Mouse (Mus musculus) CH12.LX (cell line): ENCODE data around the gene Pms2. TPM values are rescaled to one million over a fixed set of nuclear protein-coding genes. Genes with fewer than 3 reads are reported as not detected.

Source experiments
- DNase-seq: peaks from one replicate; pipeline ENCODE4 v3.0.0-alpha.2; 2013; ENCODE audit errors: extremely low read depth
- H3K27ac ChIP-seq: 2 replicates; pipeline ENCODE4 v1.5.1; 2012; ENCODE audit warnings: low read depth, mild to moderate bottlenecking, control low read depth, moderate library complexity; ENCODE audit not compliant: insufficient read depth
- H3K27me3 ChIP-seq: replicated peaks from 2 replicates; pipeline ENCODE3; 2012; ENCODE audit warnings: inconsistent platforms
- H3K36me3 ChIP-seq, 2 experiments: replicated peaks in 1 of 2; 2 replicates each; pipeline versions ENCODE3 to v1.6.1; 2012; ENCODE audit warnings: inconsistent platforms in 1 of 2, low read length in 1 of 2, mild to moderate bottlenecking in 1 of 2, mixed read lengths in 1 of 2, moderate library complexity in 1 of 2; ENCODE audit not compliant: control insufficient read depth in 1 of 2, insufficient read depth in 1 of 2
- H3K4me1 ChIP-seq, 2 experiments: 2 replicates each; pipeline ENCODE4 v1.6.1; 2012; ENCODE audit warnings: inconsistent platforms in 1 of 2, moderate library complexity in 1 of 2; ENCODE audit not compliant: insufficient read depth in 2 of 2, control insufficient read depth in 1 of 2
- H3K4me2 ChIP-seq: 2 replicates; pipeline ENCODE4 v1.6.1; 2012; ENCODE audit warnings: low read depth, mild to moderate bottlenecking, control low read depth; ENCODE audit not compliant: poor library complexity, insufficient read depth, severe bottlenecking
- H3K4me3 ChIP-seq, 3 experiments: fragments of 150-350 bp in 1 of 3; sonication (generic) in 1 of 3; replicated peaks in 1 of 3; 2 replicates each; pipeline versions ENCODE3 to v1.5.1; 2011 to 2012; ENCODE audit warnings: low read depth in 2 of 3, low read length in 2 of 3, mild to moderate bottlenecking in 2 of 3, moderate library complexity in 2 of 3, control low read depth in 1 of 3, improper control_type of control experiment in 1 of 3, inconsistent platforms in 1 of 3, mixed read lengths in 1 of 3; ENCODE audit not compliant: poor library complexity in 1 of 3
- H3K79me2 ChIP-seq: replicated peaks from 2 replicates; pipeline ENCODE4 v1.6.1; 2012; ENCODE audit warnings: mild to moderate bottlenecking, moderate library complexity; ENCODE audit not compliant: control insufficient read depth, poor library complexity, insufficient read depth, severe bottlenecking; ENCODE audit errors: extremely low read depth
- H3K9ac ChIP-seq: 2 replicates; pipeline ENCODE4 v1.6.1; 2012; ENCODE audit warnings: low read depth, mild to moderate bottlenecking, control low read depth, moderate library complexity; ENCODE audit not compliant: insufficient read depth
- H3K9me3 ChIP-seq: replicated peaks from 2 replicates; pipeline ENCODE3; 2012; ENCODE audit warnings: low read length, inconsistent platforms, mixed read lengths
- CHD2 ChIP-seq: IDR thresholded peaks from 2 replicates; pipeline ENCODE4 v1.6.1; 2011; ENCODE audit warnings: low read length, improper control_type of control experiment
- CTCF ChIP-seq, 2 experiments: IDR thresholded peaks in 1 of 2; conservative IDR thresholded peaks in 1 of 2; 2 replicates each; pipeline ENCODE4 v1.5.1; 2011 to 2012; ENCODE audit warnings: low read depth in 2 of 2, low read length in 2 of 2, improper control_type of control experiment in 1 of 2, inconsistent platforms in 1 of 2, mild to moderate bottlenecking in 1 of 2, moderate library complexity in 1 of 2
- ELF1 ChIP-seq: IDR thresholded peaks from 2 replicates; pipeline ENCODE4 v1.6.1; 2014; ENCODE audit warnings: low read depth, mild to moderate bottlenecking, inconsistent platforms, low read length, improper control_type of control experiment
- ETS1 ChIP-seq: conservative IDR thresholded peaks from 2 replicates; pipeline ENCODE4 v1.6.1; 2012; ENCODE audit warnings: low read depth, mild to moderate bottlenecking, inconsistent platforms, low read length, improper control_type of control experiment, moderate library complexity
- JUN ChIP-seq: IDR thresholded peaks from 2 replicates; pipeline ENCODE4 v1.6.1; 2011; ENCODE audit warnings: low read depth, mild to moderate bottlenecking, low read length, improper control_type of control experiment, moderate library complexity; ENCODE audit not compliant: insufficient read depth
- JUND ChIP-seq: conservative IDR thresholded peaks from 2 replicates; pipeline ENCODE4 v1.6.1; 2011; ENCODE audit warnings: low read depth, low read length, improper control_type of control experiment
- MAFK ChIP-seq: IDR thresholded peaks from 2 replicates; pipeline ENCODE4 v1.6.1; 2011; ENCODE audit warnings: low read length, improper control_type of control experiment; ENCODE audit not compliant: insufficient replicate concordance
- MAX ChIP-seq: IDR thresholded peaks from 2 replicates; pipeline ENCODE4 v1.6.1; 2011; ENCODE audit warnings: low read length, improper control_type of control experiment
- MAZ ChIP-seq: IDR thresholded peaks from 2 replicates; pipeline ENCODE4 v1.6.1; 2012; ENCODE audit warnings: low read depth, mild to moderate bottlenecking, inconsistent platforms, low read length, improper control_type of control experiment, moderate library complexity
- PAX5 ChIP-seq: IDR thresholded peaks from 2 replicates; pipeline ENCODE4 v1.6.1; 2012; ENCODE audit warnings: low read length, inconsistent platforms, mixed read lengths
- POLR2AphosphoS2 ChIP-seq: IDR thresholded peaks from 2 replicates; pipeline ENCODE4 v1.6.1; 2011; ENCODE audit warnings: low read depth, low read length, improper control_type of control experiment
- SIN3A ChIP-seq: IDR thresholded peaks from 2 replicates; pipeline ENCODE4 v1.6.1; 2012; ENCODE audit warnings: low read length, improper control_type of control experiment, inconsistent platforms
- TBP ChIP-seq: conservative IDR thresholded peaks from 2 replicates; pipeline ENCODE4 v1.6.1; 2011; ENCODE audit warnings: low read depth, low read length, improper control_type of control experiment
- USF2 ChIP-seq: conservative IDR thresholded peaks from 2 replicates; pipeline ENCODE4 v1.6.1; 2011; ENCODE audit warnings: low read depth, low read length, improper control_type of control experiment
- ZKSCAN1 ChIP-seq: IDR thresholded peaks from 2 replicates; pipeline ENCODE4 v1.6.1; 2012; ENCODE audit warnings: low read depth, inconsistent platforms, low read length, improper control_type of control experiment, borderline replicate concordance
- ZMIZ1 ChIP-seq: IDR thresholded peaks from 2 replicates; pipeline ENCODE4 v1.6.1; 2012; ENCODE audit warnings: low read depth, mild to moderate bottlenecking, inconsistent platforms, low read length, improper control_type of control experiment
- dilution Hi-C: fragments of 300-500 bp; cut with MboI; formaldehyde crosslinking; loops from 2 replicates; pipeline ENCODE4 v1.14.3; 2020; ENCODE audit warnings: low sequenced_read_pairs; ENCODE audit not compliant: extremely low pct_unique_long_range_greater_than_20kb, extremely low pct_ligation_motif_present
- in situ Hi-C: fragments of 300-500 bp; cut with MboI; formaldehyde crosslinking; loops from 3 replicates; pipeline ENCODE4 v1.14.3; 2019; ENCODE audit warnings: low sequenced_read_pairs, low pct_ligation_motif_present, low pct_unique_long_range_greater_than_20kb, mixed read lengths
- polyA plus RNA-seq: library from polyadenylated mRNA; unstranded; fragments of >175 nt; gene quantifications from 2 replicates; pipeline ENCODE4 v1.2.1, GENCODE M21; 2012; ENCODE audit warnings: low read depth; ENCODE audit not compliant: insufficient read length
- total RNA-seq, 2 experiments: library from RNA; depleted of rRNA; stranded (reverse); fragments of 300-350 nt in 1 of 2; fragments of >200 nt in 1 of 2; gene quantifications; 2 replicates each; pipeline ENCODE4 v1.2.3; 2012 to 2014

Pms2 gene
- total and polyA plus RNA-seq, 3 experiments, result 22.2 to 31.8 (median 25.6) TPM

- H3K4me3 ChIP-seq, result no peak overlapping the region
- peaks cover 40 to 88% of the 10 kb centered on the region in 2 experiments for H3K36me3 ChIP-seq
- no peaks in the 10 kb centered on the region for H3K27me3 ChIP-seq
- H3K4me2 ChIP-seq, result no peak overlapping the region
- no peak overlapping the region for H3K9ac ChIP-seq
- dilution Hi-C loops, result no loop called here
- DNase-seq, result no peak
- H3K79me2 ChIP-seq, result no peaks in the 10 kb centered on the region
- TF ChIP-seq PAX5 (no peak), ETS1 (no peak), ZKSCAN1 (no peak)
- TF ChIP-seq, all 38 proteins: peak for 0
- in situ Hi-C loops, result no loop called here
- no peak overlapping the region for H3K27ac ChIP-seq
- H3K4me1 ChIP-seq, result no peaks in the 10 kb centered on the region
- no peaks in the 10 kb centered on the region for H3K9me3 ChIP-seq
Observed at GRCm38 (mm10) chr5:143893396-143893795, 16.4 kb upstream of the Pms2 start.

- in situ Hi-C loops, result no loop called here
- H3K4me3 ChIP-seq, result no peak within 1 kb of the TSS
- no peak for DNase-seq
- H3K9ac ChIP-seq, result no peak within 1 kb of the TSS
- dilution Hi-C loops, result no loop called here
- no peaks in the 10 kb centered on the region for H3K79me2 ChIP-seq
- H3K27me3 ChIP-seq, result no peaks in the 10 kb centered on the region
- no peak for TF ChIP-seq CTCF (conservative IDR thresholded peaks at IDR 0.05 in 1 of 2, IDR thresholded peaks at IDR 0.05 in 1 of 2; ENCODE audit: low read depth in 2 of 2, low read length in 2 of 2)
- TF ChIP-seq JUN, result no peak
- TF ChIP-seq JUND, result no peak
- TF ChIP-seq TBP, result no peak
- TF ChIP-seq MAX, result no peak
- no peak for TF ChIP-seq CHD2
- TF ChIP-seq ZMIZ1, result no peak
- no peak for TF ChIP-seq MAZ
- no peak for TF ChIP-seq SIN3A
- no peak for TF ChIP-seq MAFK
- TF ChIP-seq ELF1, result no peak
- TF ChIP-seq USF2, result no peak
- TF ChIP-seq POLR2AphosphoS2, result no peak
- TF ChIP-seq ZKSCAN1, result no peak
- H3K4me2 ChIP-seq, result no peak within 1 kb of the TSS
- H3K9me3 ChIP-seq, result no peaks in the 10 kb centered on the region
- peaks cover 51 to 90% of the 10 kb centered on the region in 2 experiments for H3K36me3 ChIP-seq
- no peaks in the 10 kb centered on the region for H3K4me1 ChIP-seq
- H3K27ac ChIP-seq, result no peak within 1 kb of the TSS
Observed at GRCm38 (mm10) chr5:143897635-143898330, 12.0 kb upstream of the Pms2 start, which contains the start of gene Ankrd61. Gene Ankrd61 (minus strand): TSS chr5:143897685.
